21 mouse cellular contexts compared by ENCODE assay signal in the genomic region with DNA sequence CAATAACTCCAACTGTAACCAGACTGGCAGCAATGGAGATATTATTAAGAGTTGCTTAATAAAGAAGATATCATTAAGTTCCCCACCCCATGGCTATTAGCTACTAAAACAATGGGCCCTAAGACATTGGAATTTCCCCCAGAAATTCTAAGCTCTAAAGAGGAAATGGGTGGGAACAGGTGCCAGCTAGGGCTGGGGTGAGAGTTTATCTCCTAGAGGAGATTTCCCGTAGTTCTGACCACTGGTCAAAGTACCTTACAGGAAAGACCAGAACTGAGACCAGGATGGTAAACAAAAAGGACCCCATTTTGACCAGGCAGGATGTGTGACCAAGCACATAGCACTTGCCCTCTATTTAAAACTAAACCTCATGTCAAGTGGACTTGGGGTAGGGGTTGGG.
"Had no signal": no experiment of that assay in that cellular context is flagged by ENCODE, and none has a peak within 500 bp of the region (broad histone marks: within the 10 kb centered on the region; RNA-seq: fewer than 3 reads in every experiment).

No protein-coding gene starts in this region.

- ATAC-seq: liver, embryonic 12.5 days; midbrain, embryonic 13.5 days; midbrain, embryonic 16.5 days had no signal

- H3K36me3 ChIP-seq: limb, embryonic 10.5 days; limb, embryonic 13.5 days; liver, embryonic 12.5 days; liver, embryonic 15.5 days; lung, embryonic 15.5 days; midbrain, embryonic 10.5 days; midbrain, embryonic 13.5 days; neural tube, embryonic 13.5 days had no signal

- H3K27ac ChIP-seq: limb, embryonic 10.5 days; limb, embryonic 13.5 days; liver, embryonic 12.5 days; liver, embryonic 15.5 days; lung, embryonic 15.5 days; midbrain, embryonic 10.5 days; midbrain, embryonic 13.5 days; neural tube, embryonic 13.5 days had no signal

- H3K9me3 ChIP-seq: limb, embryonic 10.5 days; limb, embryonic 13.5 days; liver, embryonic 12.5 days; liver, embryonic 15.5 days; lung, embryonic 15.5 days; megakaryocyte, embryonic 14.5 days; midbrain, embryonic 10.5 days; midbrain, embryonic 13.5 days; neural tube, embryonic 13.5 days had no signal

- H3K4me1 ChIP-seq: limb, embryonic 10.5 days; limb, embryonic 13.5 days; liver, embryonic 12.5 days; liver, embryonic 15.5 days; lung, embryonic 15.5 days; midbrain, embryonic 10.5 days; midbrain, embryonic 13.5 days; neural tube, embryonic 13.5 days had no signal

- H3K9ac ChIP-seq: limb, embryonic 13.5 days; liver, embryonic 12.5 days; liver, embryonic 15.5 days; lung, embryonic 15.5 days; midbrain, embryonic 13.5 days; neural tube, embryonic 13.5 days had no signal

- DNase-seq: kidney, postnatal 14 days; kidney, postnatal 4 days; liver; lung, adult 18-20 months; lung, postnatal 10 days; lung, postnatal 36 days; retina, postnatal 1 day; right cerebral cortex, postnatal 25 days; thymus, adult 18-20 months; thymus, postnatal 36 days had no signal

- H3K27me3 ChIP-seq: limb, embryonic 13.5 days; liver, embryonic 12.5 days; liver, embryonic 15.5 days; lung, embryonic 15.5 days; megakaryocyte, embryonic 14.5 days; midbrain, embryonic 13.5 days; neural tube, embryonic 13.5 days had no signal

- H3K4me3 ChIP-seq: limb, embryonic 10.5 days; limb, embryonic 13.5 days; liver, embryonic 12.5 days; liver, embryonic 15.5 days; lung, embryonic 15.5 days; megakaryocyte, embryonic 14.5 days; midbrain, embryonic 10.5 days; midbrain, embryonic 13.5 days; myocyte; neural tube, embryonic 13.5 days had no signal

- H3K4me2 ChIP-seq: limb, embryonic 13.5 days; liver, embryonic 12.5 days; liver, embryonic 15.5 days; lung, embryonic 15.5 days; midbrain, embryonic 13.5 days; neural tube, embryonic 13.5 days had no signal
